Mouse (Mus musculus) lung, embryonic 16.5 days (tissue): Measurements from ENCODE around the gene Tulp2. TPM values are rescaled to one million over a fixed set of nuclear protein-coding genes. Genes with fewer than 3 reads are reported as not detected.
A peak's percentile ranks its signal among the peaks of the same experiment; 100 is the strongest.

Source experiments
- ATAC-seq: fragments of 200-750 bp; cut with Nextera tagmentation; 2 replicates; pipeline ENCODE4 v1.8.0; 2017; ENCODE audit warnings: low read depth, mild to moderate bottlenecking, moderate library complexity
- H3K27ac ChIP-seq: fragments of 300-500 bp; sonication (generic); 2 replicates; pipeline ENCODE4 v1.5.1; 2014; ENCODE audit warnings: mild to moderate bottlenecking, control low read depth, low read length
- H3K27me3 ChIP-seq: fragments of 300-500 bp; sonication (generic); 2 replicates; pipeline ENCODE4 v1.6.1; 2014; ENCODE audit warnings: low read depth, low read length, mixed read lengths; ENCODE audit not compliant: control insufficient read depth, insufficient read depth
- H3K36me3 ChIP-seq: fragments of 300-500 bp; sonication (generic); 2 replicates; pipeline ENCODE4 v1.6.1; 2014; ENCODE audit warnings: low read length; ENCODE audit not compliant: control insufficient read depth, insufficient read depth
- H3K4me1 ChIP-seq: fragments of 300-500 bp; sonication (generic); replicated peaks from 2 replicates; pipeline ENCODE4 v1.6.1; 2014; ENCODE audit warnings: low read length, mixed read lengths; ENCODE audit not compliant: control insufficient read depth, insufficient read depth
- H3K4me2 ChIP-seq: fragments of 300-500 bp; sonication (generic); 2 replicates; pipeline ENCODE4 v1.6.1; 2014; ENCODE audit warnings: low read depth, low read length, control low read depth
- H3K4me3 ChIP-seq: fragments of 300-500 bp; sonication (generic); 2 replicates; pipeline ENCODE4 v1.5.1; 2014; ENCODE audit warnings: mild to moderate bottlenecking, low read length, control low read depth
- H3K9ac ChIP-seq: fragments of 300-500 bp; sonication (generic); 2 replicates; pipeline ENCODE4 v1.6.1; 2014; ENCODE audit warnings: low read length, control low read depth
- H3K9me3 ChIP-seq: fragments of 300-500 bp; sonication (generic); 2 replicates; pipeline ENCODE4 v1.6.1; 2016; ENCODE audit warnings: low read length; ENCODE audit not compliant: control insufficient read depth
- WGBS: fragments of 180-500 bp; shearing (Covaris S2); extraction: QIAGEN DNeasy Blood & Tissue Kit; methylation state at CpG from one replicate; pipeline ENCODE4 v1.1.7; 2014; 5-methylcytosine and 5-hydroxymethylcytosine counted together
- polyA plus RNA-seq: library from polyadenylated mRNA; unstranded; fragments of >200 nt; fragmentation: Nextera tagmentation; extraction: Ambion mirVana; gene quantifications from 2 replicates; pipeline ENCODE4 v1.2.1, GENCODE M21; 2015

Gene Tulp2
- polyA plus RNA-seq, 1 experiment from 2014 or later, result 0.39 TPM

DNA sequence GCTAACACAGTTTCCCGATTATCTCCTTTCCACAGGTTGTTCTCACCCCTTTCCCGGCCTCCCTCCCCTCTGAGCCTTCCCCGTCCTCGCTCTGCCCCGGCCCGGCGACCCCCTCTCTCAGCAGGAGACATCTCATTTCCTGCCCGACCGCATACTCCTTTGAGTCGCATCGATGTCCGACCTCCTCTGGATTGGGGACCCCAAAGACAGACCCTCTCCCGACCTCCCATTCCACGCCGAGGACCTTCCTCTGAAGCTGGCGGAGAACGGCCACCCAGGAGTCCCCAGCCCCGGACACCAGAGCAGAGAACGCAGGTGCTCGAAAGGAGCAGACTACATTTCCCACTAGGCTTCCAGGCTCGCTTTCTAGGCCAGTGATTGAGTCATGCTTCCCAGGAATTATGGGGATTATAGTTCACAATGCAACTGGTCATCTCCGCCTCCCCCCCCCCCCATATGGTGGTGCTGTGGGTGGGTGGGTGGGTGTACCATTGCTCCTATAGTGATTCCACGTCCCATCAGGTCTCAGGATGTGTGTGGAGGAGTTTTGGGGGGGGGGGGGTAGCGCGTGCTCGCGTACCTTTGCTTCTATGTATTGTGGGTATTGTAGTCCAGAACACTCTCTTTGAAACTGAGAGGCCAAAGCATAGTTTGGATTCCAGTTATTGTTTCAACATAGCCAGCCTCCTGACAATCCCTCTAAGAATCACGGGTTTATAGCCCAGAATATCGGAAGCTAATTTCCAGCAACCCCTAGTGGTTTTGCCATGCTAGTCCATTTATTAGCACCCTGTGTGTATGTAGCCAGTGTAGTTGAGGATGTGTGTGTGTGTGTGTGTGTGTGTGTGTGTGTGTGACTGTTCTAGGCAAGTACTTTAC lies 56.7 kb downstream of the Tulp2 start:
- Histone ChIP-seq H3K27me3 (no peaks in the 10 kb centered on the region), H3K9me3 (no peaks in the 10 kb centered on the region), H3K36me3 (no peaks in the 10 kb centered on the region), H3K27ac (no peak overlapping the region), H3K4me3 (peak overlapping the region; percentile 61), H3K9ac (peak overlapping the region; percentile 71), H3K4me2 (peak overlapping the region; percentile 79), H3K4me1 (peaks cover 3% of the 10 kb centered on the region)
- ATAC-seq, result peak; percentile 87
- WGBS, result 5% methylated on average over 29 of the region's 29 CpGs

DNA sequence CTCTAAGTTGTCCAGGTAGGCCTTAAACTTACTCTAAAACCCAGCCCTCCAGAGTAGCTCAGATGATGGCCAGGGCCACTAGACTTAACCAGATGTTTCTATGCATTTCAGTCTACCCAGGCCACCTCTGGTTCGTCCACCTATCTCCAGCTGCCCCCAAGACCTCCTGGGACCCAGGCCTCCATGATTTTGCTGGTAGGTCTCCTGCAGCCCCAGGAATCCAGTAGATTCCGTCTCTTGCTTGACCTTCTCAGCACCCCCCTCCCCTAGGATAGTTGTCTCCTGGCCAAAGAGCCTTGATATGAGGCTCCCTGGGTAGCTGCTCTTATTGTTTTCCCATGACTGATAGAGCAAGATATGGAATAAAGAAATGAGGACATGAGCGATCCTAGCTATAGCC lies 57.4 kb downstream of the Tulp2 start:
- Histone ChIP-seq H3K36me3 (no peaks in the 10 kb centered on the region), H3K4me1 (peaks cover 3% of the 10 kb centered on the region), H3K27me3 (no peaks in the 10 kb centered on the region), H3K9ac (no peak overlapping the region), H3K4me3 (no peak overlapping the region), H3K27ac (no peak overlapping the region), H3K4me2 (no peak overlapping the region; the same call in 1 of the 2 replicates), H3K9me3 (no peaks in the 10 kb centered on the region)
- ATAC-seq, result no peak
- WGBS, result 80% methylated on average over 3 of the region's 3 CpGs

DNA sequence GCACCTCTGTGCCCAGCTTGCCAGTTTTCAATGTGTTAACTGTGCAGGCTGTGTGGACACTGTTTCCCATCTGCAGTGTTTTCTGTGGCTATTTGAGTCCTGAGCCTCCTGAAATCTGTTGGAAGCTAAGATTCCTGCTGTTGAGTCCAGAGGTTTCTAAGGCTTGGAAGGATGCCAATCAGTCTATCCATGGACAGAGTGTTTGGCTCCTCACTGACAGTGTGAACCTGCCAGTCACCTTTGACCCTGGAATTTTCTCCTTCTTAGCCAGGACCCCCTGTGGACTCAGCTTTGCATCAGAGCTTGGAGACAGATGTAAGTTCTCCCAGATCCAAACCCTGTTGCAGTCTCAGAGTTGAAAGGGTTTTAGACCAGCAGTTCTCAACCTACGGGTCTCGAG lies 58.5 kb downstream of the Tulp2 start:
- Histone ChIP-seq H3K4me2 (no peak overlapping the region), H3K4me1 (peaks cover 3% of the 10 kb centered on the region), H3K9ac (no peak overlapping the region), H3K36me3 (no peaks in the 10 kb centered on the region), H3K9me3 (no peaks in the 10 kb centered on the region; the same call in 1 of the 2 replicates), H3K27me3 (no peaks in the 10 kb centered on the region), H3K4me3 (no peak overlapping the region), H3K27ac (no peak overlapping the region)
- ATAC-seq, result no peak
- WGBS, result 40% methylated on average over 2 of the region's 2 CpGs

DNA sequence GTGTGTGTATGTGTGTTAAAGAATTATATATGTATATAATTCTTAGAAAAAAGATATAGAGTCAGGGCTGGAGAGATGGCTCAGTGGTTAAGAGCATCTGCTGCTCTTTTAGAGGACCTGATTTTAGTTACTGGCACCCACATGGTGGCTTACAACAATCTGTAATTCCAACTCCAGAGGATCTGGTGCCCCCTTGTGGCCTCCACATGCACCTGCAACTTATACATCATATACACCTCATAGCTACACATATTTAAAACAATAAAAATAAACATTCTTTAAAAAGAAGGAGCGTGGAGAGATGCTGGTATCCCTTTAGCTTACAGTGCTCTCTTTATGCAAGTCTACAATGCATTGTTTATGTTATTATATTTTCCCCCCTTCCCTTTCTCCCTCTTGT lies 62.8 kb downstream of the Tulp2 start:
- Histone ChIP-seq H3K4me1 (no peaks in the 10 kb centered on the region), H3K4me3 (no peak overlapping the region), H3K36me3 (no peaks in the 10 kb centered on the region), H3K4me2 (no peak overlapping the region), H3K27me3 (no peaks in the 10 kb centered on the region), H3K9me3 (no peaks in the 10 kb centered on the region; the same call in 1 of the 2 replicates), H3K27ac (no peak overlapping the region), H3K9ac (no peak overlapping the region)
- WGBS, result 80% methylated on average over 1 of the region's 1 CpGs
- ATAC-seq, result no peak

DNA sequence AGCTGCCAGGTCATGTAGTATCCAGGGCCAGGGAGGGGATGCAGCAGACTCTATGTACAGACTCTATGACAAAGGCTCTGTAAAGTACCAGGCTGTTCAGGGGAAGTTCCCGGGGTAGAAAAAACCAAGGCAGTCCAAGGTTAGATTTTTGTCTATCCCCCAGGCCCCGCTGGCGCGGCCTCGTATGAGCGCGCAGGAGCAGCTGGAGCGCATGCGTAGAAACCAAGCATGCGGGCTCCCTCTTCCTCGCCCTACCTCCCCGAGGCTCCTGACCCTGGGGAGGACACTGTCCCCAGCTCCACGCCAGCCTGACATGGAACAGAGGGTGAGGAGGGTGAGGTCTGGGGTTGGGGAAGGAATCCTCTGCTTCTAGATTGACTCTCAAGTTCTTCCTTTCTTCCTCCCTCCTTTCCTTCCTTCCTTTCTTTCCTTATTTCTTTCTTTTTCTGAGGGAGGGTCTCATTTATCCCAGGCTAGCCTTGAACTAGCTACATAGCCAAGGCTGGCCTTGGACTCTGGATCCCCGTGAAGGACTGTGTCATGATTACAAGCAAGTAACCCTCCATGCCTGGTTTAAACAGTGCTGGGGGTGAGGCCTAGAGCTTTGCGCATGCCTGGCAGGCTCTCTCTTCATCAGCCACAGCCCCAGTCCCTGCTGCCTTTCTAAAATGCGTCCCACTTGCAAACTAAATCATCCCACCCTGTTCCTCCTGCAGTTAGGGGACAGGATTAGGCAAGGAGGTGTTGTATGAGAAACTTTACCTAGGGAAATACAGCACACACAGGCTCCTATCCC lies 68.2 kb downstream of the Tulp2 start:
- Histone ChIP-seq H3K27me3 (no peaks in the 10 kb centered on the region), H3K36me3 (no peaks in the 10 kb centered on the region), H3K27ac (no peak overlapping the region), H3K9me3 (no peaks in the 10 kb centered on the region), H3K4me2 (no peak overlapping the region), H3K9ac (no peak overlapping the region), H3K4me3 (no peak overlapping the region), H3K4me1 (no peaks in the 10 kb centered on the region)
- ATAC-seq, result no peak
- WGBS, result 86% methylated on average over 16 of the region's 16 CpGs

DNA sequence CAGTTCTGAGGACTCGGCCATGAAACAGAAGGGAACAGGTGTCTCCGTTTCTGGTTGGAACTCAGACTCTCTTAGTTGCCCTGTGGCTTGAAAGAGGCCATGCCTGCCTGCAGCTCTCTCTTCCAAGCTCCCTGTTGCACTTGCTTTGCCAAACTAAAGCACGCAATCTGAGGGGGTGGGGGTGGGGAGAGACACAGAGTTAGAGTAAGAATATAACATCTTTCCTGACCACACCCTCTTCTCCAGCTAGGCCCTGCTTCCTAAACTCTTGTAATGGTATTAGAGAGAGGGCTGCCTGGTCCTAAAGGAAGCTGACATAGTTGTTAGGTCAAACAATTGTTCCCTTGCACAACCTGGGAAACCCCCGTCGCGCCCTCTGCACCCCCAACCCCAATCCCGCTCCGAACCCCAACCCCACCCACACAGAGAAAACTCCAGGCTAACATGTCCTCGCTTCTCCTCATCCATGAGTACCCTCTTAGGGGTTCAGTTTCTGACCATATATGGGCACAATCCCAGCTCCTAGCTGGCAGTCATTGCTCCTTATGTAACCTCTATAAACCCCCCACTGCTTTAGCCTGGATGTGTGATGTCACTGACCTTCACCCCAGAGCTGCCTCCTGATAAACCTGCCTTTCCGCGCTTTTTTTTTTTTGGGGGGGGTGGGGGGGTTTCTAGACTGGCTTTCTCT lies 69.3 kb downstream of the Tulp2 start:
- WGBS, result 65% methylated on average over 11 of the region's 11 CpGs
- H3K4me1 ChIP-seq, result no peaks in the 10 kb centered on the region
- no peak for ATAC-seq

DNA sequence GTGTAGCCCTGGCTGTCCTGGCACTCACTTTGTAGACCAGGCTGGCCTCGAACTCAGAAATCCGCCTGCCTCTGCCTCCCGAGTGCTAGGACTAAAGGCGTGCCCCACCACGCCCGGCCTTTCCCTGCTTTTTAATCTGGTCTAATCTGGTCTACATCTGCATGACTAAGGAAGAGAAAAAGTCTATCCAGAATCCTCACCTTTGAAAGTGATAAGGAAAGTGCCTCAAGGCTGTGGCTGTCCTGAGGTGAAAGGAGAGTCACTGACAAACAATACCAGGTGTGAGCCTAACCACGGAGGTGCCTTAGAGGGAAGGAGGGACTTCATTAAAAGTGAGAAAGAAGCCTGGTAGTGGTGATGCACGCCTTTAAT lies 69.8 kb downstream of the Tulp2 start:
- Histone ChIP-seq H3K36me3 (no peaks in the 10 kb centered on the region), H3K4me1 (no peaks in the 10 kb centered on the region), H3K4me2 (no peak overlapping the region), H3K9me3 (no peaks in the 10 kb centered on the region), H3K9ac (no peak overlapping the region), H3K27me3 (no peaks in the 10 kb centered on the region), H3K27ac (no peak overlapping the region), H3K4me3 (no peak overlapping the region)
- ATAC-seq, result no peak
- 71% methylated on average over 8 of the region's 8 CpGs for WGBS

More for the DNA sequence above, 69.3 kb downstream of the Tulp2 start:
- Histone ChIP-seq H3K27ac (no peak overlapping the region), H3K9ac (no peak overlapping the region), H3K9me3 (no peaks in the 10 kb centered on the region), H3K27me3 (no peaks in the 10 kb centered on the region), H3K4me3 (no peak overlapping the region), H3K4me2 (no peak overlapping the region), H3K36me3 (no peaks in the 10 kb centered on the region)

DNA sequence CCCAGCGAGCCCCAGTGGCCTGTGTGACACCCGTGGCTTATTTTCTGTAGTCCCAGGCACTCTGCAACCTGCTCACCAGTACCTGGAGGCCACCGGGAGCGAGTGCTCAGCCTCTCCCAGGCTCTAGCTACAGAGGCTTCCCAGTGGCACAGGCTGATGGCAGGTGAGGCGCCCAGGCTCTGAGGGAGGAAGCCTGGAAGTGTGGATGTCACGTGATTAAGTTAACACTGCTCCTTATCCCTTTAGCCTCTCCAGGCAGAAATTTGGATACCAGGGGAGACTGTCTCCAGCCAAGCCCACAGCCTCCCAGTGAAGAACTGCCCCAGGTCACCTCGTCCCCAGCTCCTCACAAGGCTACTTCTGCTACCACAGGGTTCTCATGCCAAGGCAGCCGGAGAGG lies 71.8 kb downstream of the Tulp2 start:
- Histone ChIP-seq H3K4me1 (no peaks in the 10 kb centered on the region), H3K4me2 (no peak overlapping the region), H3K9me3 (no peaks in the 10 kb centered on the region), H3K27ac (no peak overlapping the region), H3K9ac (peak overlapping the region; percentile 39; the same call in 1 of the 2 replicates), H3K27me3 (no peaks in the 10 kb centered on the region), H3K36me3 (no peaks in the 10 kb centered on the region), H3K4me3 (no peak overlapping the region)
- ATAC-seq, result no peak
- WGBS, result 58% methylated on average over 8 of the region's 8 CpGs

DNA sequence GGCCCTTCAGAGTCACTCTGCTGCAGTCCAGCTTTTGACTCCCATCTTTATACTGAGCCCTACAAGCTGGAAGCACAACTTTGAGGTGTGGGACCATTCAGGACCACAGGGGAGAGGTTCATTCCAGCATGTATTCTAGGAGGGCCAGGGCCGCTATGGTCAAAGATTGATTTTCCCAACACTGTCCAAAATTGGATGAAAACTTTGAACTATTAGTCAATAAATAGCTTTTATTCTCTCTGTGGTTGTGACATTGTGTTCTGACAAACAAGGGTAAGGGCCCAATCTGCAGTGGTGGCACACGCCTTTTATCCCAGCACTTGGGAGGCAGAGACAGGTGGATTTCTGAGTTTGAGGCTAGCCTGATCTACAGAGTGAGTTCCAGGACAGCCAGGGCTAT lies 72.3 kb downstream of the Tulp2 start:
- no peak overlapping the region for H3K4me2 ChIP-seq
- H3K4me1 ChIP-seq, result no peaks in the 10 kb centered on the region
- H3K4me3 ChIP-seq, result no peak overlapping the region
- WGBS, result 83% methylated on average over 2 of the region's 2 CpGs
- H3K9me3 ChIP-seq, result no peaks in the 10 kb centered on the region
- no peaks in the 10 kb centered on the region for H3K27me3 ChIP-seq
- H3K9ac ChIP-seq, result no peak overlapping the region
- H3K36me3 ChIP-seq, result no peaks in the 10 kb centered on the region
- no peak overlapping the region for H3K27ac ChIP-seq
- ATAC-seq, result no peak
